Mouse (Mus musculus): ENCODE measurements around the gene 4921504E06Rik. TPM values are rescaled to one million over a fixed set of nuclear protein-coding genes. Genes with fewer than 3 reads are reported as not detected.

Gene 4921504E06Rik
- polyA plus RNA-seq, 1 experiment from 2014 or later = 0.48 TPM

Other genes starting within 250 kb of the 4921504E06Rik start
- gene Msrb2, start 182.5 kb downstream of the 4921504E06Rik start, polyA plus RNA-seq (2015; fragmentation: Nextera tagmentation; extraction: Ambion mirVana) = 10.4 and 10.8 TPM in 2 replicates
- gene Ptf1a, start 108.3 kb downstream of the 4921504E06Rik start, polyA plus RNA-seq (2015; fragmentation: Nextera tagmentation; extraction: Ambion mirVana) = 1.3 and 3.1 TPM in 2 replicates
- 1.0 and 1.2 TPM in 2 replicates for gene Otud1, start 103.8 kb upstream of the 4921504E06Rik start, polyA plus RNA-seq (2015; fragmentation: Nextera tagmentation; extraction: Ambion mirVana)